Mouse (Mus musculus): ENCODE results near the gene Hist1h2bk. TPM values are rescaled to one million over a fixed set of nuclear protein-coding genes. Genes with fewer than 3 reads are reported as not detected.

Gene Hist1h2bk
- total and polyA plus RNA-seq, 3 experiments = 7.3 to 10.0 TPM; not detected in 1

- intact Hi-C loops (cut with DNase I) = loop anchor here (5.0 to 10.0 kb wide), 2 partner anchors 212 to 1661 kb away; partner anchors contain the start of genes Hist1h1t and Hist1h4c
- Histone ChIP-seq H3K36me3 (ENCODE audit: control insufficient read depth, insufficient read depth, low read length) (no peaks in the 10 kb centered on the region), H3K27ac (no peak overlapping the region), H3K4me1 (ENCODE audit: control insufficient read depth, insufficient read depth, low read length) (no peaks in the 10 kb centered on the region; the same call in 1 of the 2 replicates), H3K4me3 (peak overlapping the region; percentile 39; the same call in 1 of the 2 replicates), H3K9ac (ENCODE audit: low read depth, low read length) (no peak overlapping the region), H3K27me3 (ENCODE audit: control insufficient read depth, insufficient read depth, low read length) (no peaks in the 10 kb centered on the region), H3K79me2 (replicated peaks; ENCODE audit: control insufficient read depth, insufficient read depth, low read length) (no peaks in the 10 kb centered on the region)
- 11% methylated on average over 20 of the region's 23 CpGs for WGBS
- DNase-seq = no peak
- TF ChIP-seq POLR2A (IDR thresholded peaks at IDR 0.05; ENCODE audit: insufficient read depth, low read depth, low read length) (no peak; the same call in 1 of the 2 replicates), CTCF (IDR thresholded peaks at IDR 0.05) (no peak), EP300 (IDR thresholded peaks at IDR 0.05; ENCODE audit: insufficient read depth, low read depth, low read length) (no peak)
Observed at GRCm38 (mm10) chr13:22036149-22036956, 683 bp downstream of the Hist1h2bk start.

- 81% methylated on average over 3 of the region's 3 CpGs for WGBS
- Histone ChIP-seq H3K4me1 (ENCODE audit: control insufficient read depth, insufficient read depth, low read length) (no peaks in the 10 kb centered on the region; the same call in 1 of the 2 replicates), H3K4me3 (no peak overlapping the region), H3K9ac (ENCODE audit: low read depth, low read length) (no peak overlapping the region), H3K36me3 (ENCODE audit: control insufficient read depth, insufficient read depth, low read length) (no peaks in the 10 kb centered on the region), H3K79me2 (replicated peaks; ENCODE audit: control insufficient read depth, insufficient read depth, low read length) (no peaks in the 10 kb centered on the region), H3K27ac (no peak overlapping the region), H3K27me3 (ENCODE audit: control insufficient read depth, insufficient read depth, low read length) (no peaks in the 10 kb centered on the region)
- intact Hi-C loops (cut with DNase I) = loop anchor here (5.0 to 10.0 kb wide), 2 partner anchors 212 to 1660 kb away; partner anchors contain the start of genes Hist1h1t and Hist1h4c
- TF ChIP-seq CTCF (IDR thresholded peaks at IDR 0.05) = no peak
- no peak for TF ChIP-seq EP300 (IDR thresholded peaks at IDR 0.05; ENCODE audit: insufficient read depth, low read depth, low read length)
- no peak for TF ChIP-seq POLR2A (IDR thresholded peaks at IDR 0.05; ENCODE audit: insufficient read depth, low read depth, low read length)
- no peak for DNase-seq
Observed at GRCm38 (mm10) chr13:22036986-22037385, 1.3 kb downstream of the Hist1h2bk start.

DNA sequence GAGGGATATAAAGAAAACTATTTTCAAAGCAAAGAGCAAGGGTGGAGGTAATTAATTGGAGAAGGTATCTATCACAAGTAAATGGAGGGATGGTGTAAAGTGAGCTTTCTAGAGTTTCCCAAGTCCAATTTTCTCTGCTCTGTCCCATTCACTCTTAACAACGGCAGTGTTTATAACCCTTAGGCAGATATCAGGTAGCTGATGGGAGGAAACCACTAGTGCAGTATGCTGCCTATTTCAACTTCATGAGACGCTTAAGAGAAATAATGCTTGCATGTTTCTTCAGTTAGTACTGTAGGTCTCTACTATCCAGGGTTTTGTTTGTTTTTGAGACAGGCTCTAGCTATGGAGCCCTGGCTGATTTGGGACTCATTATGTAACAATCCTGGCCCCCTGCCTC, 1.7 kb downstream of the Hist1h2bk start:
- H3K4me1 ChIP-seq (ENCODE audit: control insufficient read depth, insufficient read depth, low read length) = no peaks in the 10 kb centered on the region; the same call in 1 of the 2 replicates
- WGBS = 81% methylated on average over 2 of the region's 2 CpGs
- intact Hi-C loops (cut with DNase I) = loop anchor here (5.0 to 10.0 kb wide), 2 partner anchors 213 to 1660 kb away; partner anchors contain the start of genes Hist1h1t and Hist1h4c

DNA sequence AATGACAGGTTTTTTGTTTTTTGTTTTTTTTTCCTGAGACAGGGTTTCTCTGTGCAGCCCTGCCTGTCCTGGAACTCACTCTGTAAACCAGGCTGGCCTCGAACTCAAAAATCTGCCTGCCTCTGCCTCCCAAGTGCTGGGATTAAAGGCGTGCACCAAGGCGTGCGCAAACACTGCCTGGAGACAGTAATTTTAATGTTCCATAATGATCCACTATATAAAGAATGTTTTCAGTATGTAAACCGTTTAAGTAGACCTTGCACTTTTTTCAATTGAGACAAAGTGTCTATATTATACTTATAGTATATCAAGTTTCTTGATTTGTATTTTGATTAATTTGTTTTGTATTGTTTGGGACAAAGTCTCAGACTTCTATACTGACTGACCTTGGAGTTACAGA, 3.7 kb downstream of the Hist1h2bk start:
- 75% methylated on average over 5 of the region's 5 CpGs for WGBS
- intact Hi-C loops (cut with DNase I) = loop anchor here (5.0 to 10.0 kb wide), 2 partner anchors 215 to 1658 kb away; partner anchors contain the start of genes Hist1h1t and Hist1h4c
- Histone ChIP-seq H3K9ac (ENCODE audit: low read depth, low read length) (no peak overlapping the region), H3K27ac (no peak overlapping the region), H3K4me3 (no peak overlapping the region), H3K4me1 (ENCODE audit: control insufficient read depth, insufficient read depth, low read length) (no peaks in the 10 kb centered on the region; the same call in 1 of the 2 replicates), H3K27me3 (ENCODE audit: control insufficient read depth, insufficient read depth, low read length) (no peaks in the 10 kb centered on the region), H3K36me3 (ENCODE audit: control insufficient read depth, insufficient read depth, low read length) (no peaks in the 10 kb centered on the region), H3K79me2 (replicated peaks; ENCODE audit: control insufficient read depth, insufficient read depth, low read length) (no peaks in the 10 kb centered on the region)
- no peak for TF ChIP-seq EP300 (IDR thresholded peaks at IDR 0.05; ENCODE audit: insufficient read depth, low read depth, low read length)
- TF ChIP-seq POLR2A (IDR thresholded peaks at IDR 0.05; ENCODE audit: insufficient read depth, low read depth, low read length) = no peak
- TF ChIP-seq CTCF (IDR thresholded peaks at IDR 0.05) = no peak
- DNase-seq = no peak

More for the DNA sequence above, 1.7 kb downstream of the Hist1h2bk start:
- Histone ChIP-seq H3K79me2 (replicated peaks; ENCODE audit: control insufficient read depth, insufficient read depth, low read length) (no peaks in the 10 kb centered on the region), H3K4me3 (no peak overlapping the region), H3K36me3 (ENCODE audit: control insufficient read depth, insufficient read depth, low read length) (no peaks in the 10 kb centered on the region), H3K27ac (no peak overlapping the region), H3K9ac (ENCODE audit: low read depth, low read length) (no peak overlapping the region), H3K27me3 (ENCODE audit: control insufficient read depth, insufficient read depth, low read length) (no peaks in the 10 kb centered on the region)
- TF ChIP-seq POLR2A (IDR thresholded peaks at IDR 0.05; ENCODE audit: insufficient read depth, low read depth, low read length) (no peak), EP300 (IDR thresholded peaks at IDR 0.05; ENCODE audit: insufficient read depth, low read depth, low read length) (no peak), CTCF (IDR thresholded peaks at IDR 0.05) (no peak)
- DNase-seq = no peak

DNA sequence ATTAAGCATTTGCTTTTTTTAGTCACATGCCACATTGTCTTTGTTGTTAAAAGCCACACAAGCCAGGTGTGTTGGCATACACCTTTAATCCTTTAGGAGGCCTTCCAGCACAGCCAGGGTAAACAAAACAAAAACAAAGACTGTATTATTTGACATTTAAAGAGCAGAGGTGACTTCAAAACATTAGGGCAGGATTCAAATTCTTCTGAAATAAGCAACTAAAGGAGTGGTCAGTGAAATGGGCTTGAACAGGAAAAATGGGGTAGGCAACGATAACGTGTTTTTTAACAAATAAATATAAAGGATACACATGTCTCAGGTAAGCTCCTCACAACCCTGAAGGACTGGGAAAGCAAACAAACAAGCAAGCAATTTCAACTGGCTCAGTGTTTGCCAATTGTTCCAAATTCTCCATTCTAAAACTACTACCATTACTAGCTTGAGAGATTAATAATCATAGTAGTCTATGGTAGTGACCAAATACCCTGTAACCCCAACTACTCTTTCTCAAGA, 4.3 kb downstream of the Hist1h2bk start:
- 19% methylated on average over 2 of the region's 2 CpGs for WGBS
- intact Hi-C loops (cut with DNase I) = loop anchor here (2.0 to 10.0 kb wide), 9 partner anchors 215 to 1707 kb away; partner anchors contain the start of genes Hist1h1e, Hist1h1t, Hist1h2ai and Hist1h2ak
- no peak overlapping the region for H3K9ac ChIP-seq (ENCODE audit: low read depth, low read length)
- TF ChIP-seq POLR2A (IDR thresholded peaks at IDR 0.05; ENCODE audit: insufficient read depth, low read depth, low read length) = no peak
- no peak for TF ChIP-seq EP300 (IDR thresholded peaks at IDR 0.05; ENCODE audit: insufficient read depth, low read depth, low read length)
- TF ChIP-seq CTCF (IDR thresholded peaks at IDR 0.05) = no peak
- H3K79me2 ChIP-seq (replicated peaks; ENCODE audit: control insufficient read depth, insufficient read depth, low read length) = no peaks in the 10 kb centered on the region
- DNase-seq = no peak
- no peaks in the 10 kb centered on the region for H3K27me3 ChIP-seq (ENCODE audit: control insufficient read depth, insufficient read depth, low read length)
- no peaks in the 10 kb centered on the region; the same call in 1 of the 2 replicates for H3K4me1 ChIP-seq (ENCODE audit: control insufficient read depth, insufficient read depth, low read length)
- no peaks in the 10 kb centered on the region for H3K36me3 ChIP-seq (ENCODE audit: control insufficient read depth, insufficient read depth, low read length)
- no peak overlapping the region for H3K27ac ChIP-seq
- H3K4me3 ChIP-seq = no peak overlapping the region

All from heart, adult 2 months (tissue).